ENCODE assay signal across 15 mouse cellular contexts in genomic region chr6:34907696-34908260, GRCm38 (mm10). TPM values are rescaled to one million over a fixed set of nuclear protein-coding genes. Genes with fewer than 3 reads are reported as not detected.
DNase-seq lines count a peak whose midpoint lies in the region; ATAC-seq and TF ChIP-seq lines count a peak whose summit lies in the region.
"Had no signal": no experiment of that assay in that cellular context is flagged by ENCODE, and none has a peak within 500 bp of the region (broad histone marks: within the 10 kb centered on the region; RNA-seq: fewer than 3 reads in every experiment).

No protein-coding gene starts in this region.

- peaks cover 46% of the 10 kb centered on the region for H3K4me1 ChIP-seq in heart, embryonic 10.5 days
- H3K4me1 ChIP-seq in lung, embryonic 14.5 days (ENCODE audit: insufficient read depth), result peaks cover 10% of the 10 kb centered on the region
- H3K4me1 ChIP-seq in lung, adult 2 months (ENCODE audit: control insufficient read depth, insufficient read depth, low read length), result peaks cover 5% of the 10 kb centered on the region; the same call in 1 of the 2 replicates
- peaks cover 85% of the 10 kb centered on the region for H3K4me1 ChIP-seq in erythroblast, embryonic 14.5 days (ENCODE audit: control insufficient read depth)

- no peak overlapping the region for H3K9ac ChIP-seq in lung, embryonic 14.5 days
- H3K9ac ChIP-seq: limb, embryonic 13.5 days had no signal

- no peak for DNase-seq in heart, embryonic 10.5 days (ENCODE audit: low spot score)
- no peak for DNase-seq in heart, postnatal 36 days
- no peak for DNase-seq in lung, embryonic 14.5 days
- DNase-seq in lung, adult 2 months, result no peak
- peak; percentile 24 for DNase-seq in lung, postnatal 25 days (ENCODE audit: low spot score)
- DNase-seq in adrenal gland, postnatal 36 days, result no peak
- no peak for DNase-seq in gastrocnemius, adult 8-10 months (ENCODE audit: low spot score in 2 of 2)
- DNase-seq: thymus, adult 2 months had no signal

- H3K36me3 ChIP-seq in heart, embryonic 10.5 days, result peaks cover 49% of the 10 kb centered on the region
- peaks cover 56% of the 10 kb centered on the region for H3K36me3 ChIP-seq in lung, embryonic 14.5 days (ENCODE audit: insufficient read depth)
- peaks cover 67% of the 10 kb centered on the region for H3K36me3 ChIP-seq in erythroblast, embryonic 14.5 days (ENCODE audit: control insufficient read depth)

- ATAC-seq in lung, embryonic 14.5 days (ENCODE audit: insufficient read depth), result no peak
- ATAC-seq: hindbrain, embryonic 16.5 days had no signal

- no peaks in the 10 kb centered on the region for H3K27me3 ChIP-seq in heart, embryonic 10.5 days (ENCODE audit: insufficient read depth, poor library complexity, severe bottlenecking)
- H3K27me3 ChIP-seq in lung, embryonic 14.5 days (ENCODE audit: insufficient read depth, low read length), result no peaks in the 10 kb centered on the region
- H3K27me3 ChIP-seq in erythroblast, embryonic 14.5 days (ENCODE audit: control insufficient read depth), result no peaks in the 10 kb centered on the region
- H3K27me3 ChIP-seq: limb, embryonic 13.5 days had no signal

- no peak overlapping the region for H3K4me3 ChIP-seq in heart, embryonic 10.5 days
- no peak overlapping the region for H3K4me3 ChIP-seq in lung, embryonic 14.5 days (ENCODE audit: low read depth, low read length)
- no peak overlapping the region for H3K4me3 ChIP-seq in lung, adult 2 months (replicated peaks; ENCODE audit: extremely low read depth, low read depth, low read length)
- peak overlapping the region; percentile 55 for H3K4me3 ChIP-seq in erythroblast, embryonic 14.5 days (replicated peaks)
- H3K4me3 ChIP-seq: limb, embryonic 13.5 days had no signal

- peak overlapping the region; percentile 67; the same call in 1 of the 2 replicates for H3K27ac ChIP-seq in heart, embryonic 10.5 days
- H3K27ac ChIP-seq in lung, embryonic 14.5 days (ENCODE audit: low read depth), result peak overlapping the region; percentile 38; the same call in 1 of the 2 replicates
- H3K27ac ChIP-seq: limb, embryonic 13.5 days had no signal

- no peak for TF ChIP-seq POLR2A in lung, adult 2 months (IDR thresholded peaks at IDR 0.05; ENCODE audit: borderline replicate concordance, extremely low read depth, low read depth, low read length)

- no peak overlapping the region for H3K4me2 ChIP-seq in lung, embryonic 14.5 days
- H3K4me2 ChIP-seq: limb, embryonic 13.5 days had no signal

- WGBS in heart, embryonic 10.5 days, result 85% methylated on average over 18 of the region's 18 CpGs
- 78% methylated on average over 18 of the region's 18 CpGs for whole genome bisulfite sequencing in lung, embryonic 14.5 days
- WGBS in lung, adult 2 months, result 68% methylated on average over 18 of the region's 18 CpGs

- no peak for TF ChIP-seq CTCF in lung, embryonic 14.5 days (IDR thresholded peaks at IDR 0.05; ENCODE audit: low read depth)
- TF ChIP-seq CTCF in lung, adult 2 months (IDR thresholded peaks at IDR 0.05; ENCODE audit: insufficient read depth, low read length), result no peak

- H3K9me3 ChIP-seq in heart, embryonic 10.5 days, result no peaks in the 10 kb centered on the region
- no peaks in the 10 kb centered on the region for H3K9me3 ChIP-seq in lung, embryonic 14.5 days (ENCODE audit: low read depth, low read length)
- no peaks in the 10 kb centered on the region for H3K9me3 ChIP-seq in erythroblast, embryonic 14.5 days (ENCODE audit: control insufficient read depth, low read length)
- H3K9me3 ChIP-seq: limb, embryonic 13.5 days had no signal

- intact Hi-C loops in heart, postnatal 36 days (cut with DNase I), result no loop called here

RNA-seq across cellular contexts. Expression of gene Wdr91, which starts 2.9 kb away (rescaled TPM):
- 12.6 and 13.0 TPM in 2 replicates for polyA plus RNA-seq in heart, embryonic 10.5 days (2016; fragmentation: Nextera tagmentation; extraction: Ambion mirVana)
- 10 to 100 TPM; 11.4 to 15.5 TPM for total RNA-seq in heart, postnatal 36 days (2021)
- polyA plus RNA-seq in lung, embryonic 14.5 days (2014; fragmentation: Nextera tagmentation; extraction: Ambion mirVana), result 14.7 and 16.2 TPM in 2 replicates
- polyA plus RNA-seq in lung, adult 2 months (2012; rRNA removed), result 25.4 and 30.4 TPM in 2 replicates
- 6.8 and 7.5 TPM in 2 replicates for polyA plus RNA-seq in erythroblast, embryonic 14.5 days (2012)
- 10 to 100 TPM; 13.9 to 14.9 TPM for total RNA-seq in adrenal gland, postnatal 36 days (2021)
- 1 to 10 TPM; 3.6 to 5.1 (median 4.9) TPM for total RNA-seq in gastrocnemius, adult 8-10 months (2022)

RNA-seq across cellular contexts. Expression of gene Stra8, which starts 12.2 kb away (rescaled TPM):
- polyA plus RNA-seq in heart, embryonic 10.5 days (2016; fragmentation: Nextera tagmentation; extraction: Ambion mirVana), result not detected in 2 replicates
- not detected for total RNA-seq in heart, postnatal 36 days (2021)
- not detected in 2 replicates for polyA plus RNA-seq in lung, embryonic 14.5 days (2014; fragmentation: Nextera tagmentation; extraction: Ambion mirVana)
- polyA plus RNA-seq in lung, adult 2 months (2012; rRNA removed), result not detected in 2 replicates
- not detected in 2 replicates for polyA plus RNA-seq in erythroblast, embryonic 14.5 days (2012)
- not detected for total RNA-seq in adrenal gland, postnatal 36 days (2021)
- not detected for total RNA-seq in gastrocnemius, adult 8-10 months (2022)
- total RNA-seq: common myeloid progenitor, adult 5-6 weeks; gastrocnemius, postnatal 36 days; layer of hippocampus, postnatal 10 days had no signal
- polyA plus RNA-seq: C2C12; hindbrain, embryonic 16.5 days; limb, embryonic 13.5 days had no signal

RNA-seq across cellular contexts. Expression of gene Cyren, which starts 29.9 kb away (rescaled TPM):
- polyA plus RNA-seq in heart, embryonic 10.5 days (2016; fragmentation: Nextera tagmentation; extraction: Ambion mirVana), result 13.7 and 16.5 TPM in 2 replicates
- 1 to 10 TPM; 2.3 to 3.5 TPM for total RNA-seq in heart, postnatal 36 days (2021)
- polyA plus RNA-seq in lung, embryonic 14.5 days (2014; fragmentation: Nextera tagmentation; extraction: Ambion mirVana), result 15.0 and 17.6 TPM in 2 replicates
- polyA plus RNA-seq in lung, adult 2 months (2012; rRNA removed), result 8.5 and 8.8 TPM in 2 replicates
- polyA plus RNA-seq in erythroblast, embryonic 14.5 days (2012), result 0.88 and 1.4 TPM in 2 replicates
- total RNA-seq in adrenal gland, postnatal 36 days (2021), result 1 to 10 TPM; 5.3 to 9.6 TPM
- 1 to 10 TPM; 2.4 to 3.3 (median 2.7) TPM for total RNA-seq in gastrocnemius, adult 8-10 months (2022)

RNA-seq across cellular contexts. Expression of gene Tmem140, which starts 44.8 kb away (rescaled TPM):
- polyA plus RNA-seq in heart, embryonic 10.5 days (2016; fragmentation: Nextera tagmentation; extraction: Ambion mirVana), result 1.4 and 1.8 TPM in 2 replicates
- 10 to 100 TPM; 34.9 to 38.0 TPM for total RNA-seq in heart, postnatal 36 days (2021)
- polyA plus RNA-seq in lung, embryonic 14.5 days (2014; fragmentation: Nextera tagmentation; extraction: Ambion mirVana), result 2.7 TPM in 2 replicates
- 71.8 and 74.8 TPM in 2 replicates for polyA plus RNA-seq in lung, adult 2 months (2012; rRNA removed)
- polyA plus RNA-seq in erythroblast, embryonic 14.5 days (2012), result 0.01 TPM in 1 of 2 replicates, not detected in the other
- 10 to 100 TPM; 30.6 to 32.5 TPM for total RNA-seq in adrenal gland, postnatal 36 days (2021)
- 10 to 100 TPM; 26.9 to 32.4 (median 30.5) TPM for total RNA-seq in gastrocnemius, adult 8-10 months (2022)
